Mouse (Mus musculus): Measurements from ENCODE around the gene Lrrc8c.
"Not testable (repeated sequence)": the region's sequence is repeated elsewhere in the genome, so short reads cannot be mapped to it uniquely, and the experiment has no call there.

Gene Lrrc8c

DNA sequence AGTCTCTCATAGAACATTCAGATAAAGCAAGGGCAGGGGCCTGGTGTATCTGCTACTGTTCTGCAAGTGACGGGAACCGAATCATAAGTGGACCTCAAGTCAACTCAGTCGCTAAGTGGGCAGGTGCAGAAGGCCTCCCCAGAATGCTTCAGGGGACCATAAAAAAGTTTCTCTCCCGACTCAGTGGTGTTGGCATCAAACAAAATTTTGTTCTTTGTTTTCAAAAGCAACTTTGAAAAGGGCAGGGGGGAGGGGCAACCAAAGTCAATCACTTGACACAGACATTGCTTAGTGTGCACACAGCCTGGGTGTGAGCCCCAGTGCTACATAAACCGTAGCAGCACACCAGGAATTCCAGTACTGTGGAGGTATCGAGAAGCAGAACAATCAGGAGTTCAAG, 116.4 kb downstream of the Lrrc8c start:
- no peak for DNase-seq (ENCODE audit: extremely low spot score, low spot score)

GRCm38 (mm10) chr5:105636484-105637191, 117.5 kb downstream of the Lrrc8c start:
- no peak for DNase-seq (ENCODE audit: extremely low spot score, low spot score)

DNA sequence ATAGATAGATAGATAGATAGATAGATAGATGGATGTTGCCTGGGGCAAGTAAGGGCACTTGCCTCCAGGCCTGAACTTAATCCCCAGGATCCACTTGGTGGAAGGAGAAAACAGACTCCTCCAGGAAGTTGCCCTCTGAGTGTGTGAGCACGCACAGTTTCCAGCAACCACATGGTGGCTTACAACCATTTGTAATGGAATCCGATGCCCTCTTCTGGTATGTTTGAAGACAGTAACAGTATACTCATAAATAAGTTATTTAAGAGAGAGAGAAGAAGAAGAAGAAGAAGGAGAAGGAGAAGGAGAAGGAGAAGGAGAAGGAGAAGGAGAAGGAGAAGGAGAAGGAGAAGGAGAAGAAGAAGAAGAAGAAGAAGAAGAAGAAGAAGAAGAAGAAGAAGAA, 119.1 kb downstream of the Lrrc8c start:
- not testable (repeated sequence) for DNase-seq (ENCODE audit: extremely low spot score, low spot score)

DNA sequence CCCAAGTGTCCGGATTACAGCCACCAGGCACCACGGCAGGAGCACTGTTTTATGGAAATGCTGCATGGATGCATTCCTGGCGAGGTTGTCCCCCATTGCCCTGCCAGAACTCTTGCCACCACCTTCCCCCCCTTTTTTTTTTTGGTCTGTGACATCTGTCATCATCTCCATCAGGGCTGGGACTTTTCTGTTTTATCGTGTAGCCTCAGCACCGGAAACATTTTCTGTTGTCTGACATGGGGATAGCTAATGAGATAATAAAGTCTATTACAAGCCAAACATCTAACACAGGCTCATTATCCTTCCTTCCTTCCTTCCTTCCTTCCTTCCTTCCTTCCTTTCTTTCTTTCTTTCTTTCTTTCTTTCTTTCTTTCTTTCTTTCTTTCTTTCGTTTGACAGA, 119.7 kb downstream of the Lrrc8c start:
- DNase-seq (ENCODE audit: extremely low spot score, low spot score): no peak

- DNase-seq (ENCODE audit: extremely low spot score, low spot score): no peak
Measured at GRCm38 (mm10) chr5:105639363-105639762, 120.2 kb downstream of the Lrrc8c start.

DNA sequence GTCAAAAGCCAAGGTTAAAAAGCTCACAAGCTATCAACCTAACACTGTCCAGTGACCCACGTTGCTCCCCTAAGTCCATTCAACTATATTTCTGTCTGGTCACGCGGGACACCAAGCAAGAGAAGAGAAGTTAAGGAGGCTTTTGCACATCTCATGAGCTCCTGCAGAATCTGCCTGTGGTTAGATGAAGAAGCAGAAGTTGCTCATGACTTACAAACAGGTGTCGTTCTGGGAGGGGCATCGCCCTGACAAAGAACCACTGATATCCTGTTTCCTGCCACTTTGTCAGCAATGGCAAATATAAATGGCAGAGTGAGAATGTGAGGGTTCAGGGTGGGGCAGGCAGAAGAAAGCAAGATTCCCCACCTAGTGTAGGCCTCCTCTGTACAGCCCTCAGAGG, 123.3 kb downstream of the Lrrc8c start:
- DNase-seq (ENCODE audit: extremely low spot score, low spot score): no peak

DNA sequence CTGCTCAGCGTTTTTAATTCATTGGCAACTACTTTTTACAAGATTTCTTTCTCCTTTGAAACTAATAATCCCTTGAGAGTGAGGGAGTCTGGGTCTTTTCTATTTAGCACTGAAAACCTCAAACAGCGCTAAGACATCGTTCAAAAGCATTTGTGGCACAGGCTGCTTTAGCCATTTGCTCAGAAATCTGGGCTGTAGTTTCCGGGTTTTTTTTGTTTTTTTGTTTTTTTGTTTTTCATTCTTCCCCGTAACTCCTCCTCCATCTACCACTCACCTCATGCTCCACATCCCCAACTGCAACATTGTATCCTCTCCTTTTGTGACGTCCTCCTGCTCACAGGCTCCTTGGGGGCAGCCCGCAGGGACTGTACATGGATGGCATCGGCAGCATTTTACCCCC, 124.1 kb downstream of the Lrrc8c start:
- no peak for DNase-seq (ENCODE audit: extremely low spot score, low spot score)

GRCm38 (mm10) chr5:105644195-105644594, 125.0 kb downstream of the Lrrc8c start:
- DNase-seq (ENCODE audit: extremely low spot score, low spot score): no peak

GRCm38 (mm10) chr5:105647094-105647493, 127.9 kb downstream of the Lrrc8c start:
- no peak for DNase-seq (ENCODE audit: extremely low spot score, low spot score)

- no peak for DNase-seq (ENCODE audit: extremely low spot score, low spot score)
Measured at GRCm38 (mm10) chr5:105648648-105649287, 129.6 kb downstream of the Lrrc8c start.

GRCm38 (mm10) chr5:105649514-105650001, 130.4 kb downstream of the Lrrc8c start:
- no peak for DNase-seq (ENCODE audit: extremely low spot score, low spot score)

DNA sequence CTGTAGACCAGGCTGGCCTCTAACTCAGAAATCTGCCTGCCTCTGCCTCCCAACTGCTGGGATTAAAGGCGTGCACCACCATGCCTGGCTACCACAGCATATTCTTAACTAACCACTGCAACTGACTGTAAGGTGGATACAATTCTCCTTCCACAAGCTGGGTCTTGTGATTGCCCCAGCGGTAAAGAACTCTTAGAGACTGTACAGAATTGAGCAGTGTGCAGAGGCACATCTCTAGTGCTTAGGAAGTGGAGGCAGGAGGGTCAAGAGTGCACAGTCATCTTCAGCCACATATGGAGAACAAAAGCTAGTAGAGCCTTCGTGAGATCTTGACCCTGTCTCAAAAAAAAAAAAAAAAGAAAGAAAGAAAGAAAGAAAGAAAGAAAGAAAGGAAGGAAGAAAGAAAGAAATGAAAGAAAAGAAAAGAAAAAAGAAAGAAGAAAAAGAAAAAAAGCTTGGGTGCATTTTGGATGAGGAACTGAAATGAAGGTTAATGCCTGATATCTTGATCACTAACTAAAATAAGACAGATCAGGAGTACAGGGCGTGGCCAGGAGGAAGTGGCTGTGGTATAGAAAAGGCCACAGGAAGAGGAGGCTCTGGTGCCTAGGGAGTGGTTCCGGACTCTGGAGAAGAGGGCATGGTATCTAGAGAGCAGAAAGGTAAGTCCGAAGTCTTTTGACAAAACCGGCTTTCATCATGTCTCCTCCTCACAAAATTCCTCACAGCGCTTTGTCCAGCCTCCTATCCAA, 131.7 kb downstream of the Lrrc8c start:
- no peak for DNase-seq (ENCODE audit: extremely low spot score, low spot score)

DNA sequence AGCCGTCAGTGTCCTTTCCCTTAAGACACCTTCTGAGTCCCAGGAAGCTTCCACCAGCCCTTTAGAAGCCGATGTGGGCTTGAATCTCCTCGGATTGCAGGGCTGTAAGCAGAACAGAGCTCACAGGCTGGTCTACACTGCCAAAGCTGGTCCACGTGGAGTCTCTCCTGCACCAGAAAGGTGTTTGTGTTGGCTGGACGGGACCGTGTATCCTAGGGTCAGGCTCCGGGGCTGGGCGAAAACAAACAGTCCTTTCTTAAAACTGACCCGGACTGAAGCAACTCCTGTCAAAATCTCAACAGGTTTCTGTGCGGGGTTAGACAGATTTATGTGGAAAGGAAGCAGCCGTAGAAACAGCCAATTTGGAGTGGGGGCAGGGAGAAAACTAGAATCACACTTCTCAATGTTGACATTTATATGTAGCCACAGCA, 132.4 kb downstream of the Lrrc8c start:
- peak; percentile 22 for DNase-seq (ENCODE audit: extremely low spot score, low spot score)

DNA sequence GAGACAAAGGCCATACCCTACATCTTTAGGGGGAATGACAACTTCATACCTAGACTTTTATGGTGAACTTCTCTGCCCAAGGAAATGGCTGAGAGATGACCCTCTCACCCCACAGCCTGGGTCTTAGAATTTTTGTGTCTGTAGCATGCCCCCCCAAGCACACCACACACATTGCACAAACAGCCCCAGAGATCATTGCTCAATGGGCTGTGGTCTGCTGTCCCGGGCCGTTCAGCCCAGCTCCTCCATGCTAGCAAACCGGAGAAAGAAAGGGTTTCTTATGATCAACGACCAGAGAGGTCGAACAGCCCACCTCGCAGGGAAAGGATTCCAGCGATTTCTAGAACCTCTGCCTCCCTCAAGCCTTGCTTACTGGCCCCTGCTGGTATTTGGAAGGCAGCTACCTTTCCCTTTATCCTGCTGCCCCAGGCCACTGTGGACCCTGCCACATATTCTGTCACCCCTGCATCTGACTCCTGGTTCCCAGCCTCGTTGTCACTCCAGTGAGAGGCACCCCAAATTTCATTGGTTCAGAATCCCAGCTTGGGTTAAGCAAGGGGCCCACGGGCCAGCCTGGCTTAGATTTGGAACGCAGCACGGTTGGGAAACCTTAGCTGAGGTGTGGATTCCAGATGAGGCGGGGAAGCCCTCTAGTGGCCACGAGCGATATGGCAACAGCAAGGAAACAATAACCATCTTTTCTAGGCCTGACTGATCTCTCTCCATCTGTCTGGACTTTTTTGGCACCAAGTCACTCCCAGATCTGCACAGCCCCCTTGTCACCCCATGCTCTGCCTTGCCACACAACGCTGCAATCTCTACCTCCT, 135.3 kb downstream of the Lrrc8c start:
- peak; percentile 85 for DNase-seq (ENCODE audit: extremely low spot score, low spot score)

GRCm38 (mm10) chr5:105655100-105655734, 136.0 kb downstream of the Lrrc8c start:
- no peak for DNase-seq (ENCODE audit: extremely low spot score, low spot score)

GRCm38 (mm10) chr5:105661894-105662293, 142.7 kb downstream of the Lrrc8c start:
- no peak for DNase-seq (ENCODE audit: extremely low spot score, low spot score)
